Mouse (Mus musculus) heart, adult 9 months (tissue): ENCODE data around the gene Tox3.

Experiments
- DNase-seq, 2 experiments: peaks; one replicate each; pipeline ENCODE4 v3.0.0; 2022; ENCODE audit warnings: low spot score in 2 of 2

Tox3 gene

DNA sequence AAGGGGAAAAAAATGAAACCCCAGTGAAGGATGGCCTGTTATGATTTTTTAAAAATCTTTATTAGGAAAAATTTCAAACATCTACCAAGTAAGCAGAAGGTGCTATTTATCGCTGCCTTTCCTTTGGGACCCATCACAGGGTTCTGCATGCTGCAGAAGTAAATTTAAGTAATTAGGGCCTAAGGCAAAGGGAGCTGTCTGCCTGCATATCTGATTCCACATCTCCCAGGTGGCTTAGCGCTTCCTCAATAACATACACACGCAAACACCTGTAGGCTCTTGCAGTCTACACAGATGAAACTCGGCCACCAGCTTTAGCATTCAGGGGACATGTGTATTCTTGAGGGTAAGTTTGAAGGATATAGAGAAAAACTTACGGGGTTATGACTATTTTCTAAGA lies 104.2 kb downstream of the Tox3 start:
- DNase-seq = no peak

DNA sequence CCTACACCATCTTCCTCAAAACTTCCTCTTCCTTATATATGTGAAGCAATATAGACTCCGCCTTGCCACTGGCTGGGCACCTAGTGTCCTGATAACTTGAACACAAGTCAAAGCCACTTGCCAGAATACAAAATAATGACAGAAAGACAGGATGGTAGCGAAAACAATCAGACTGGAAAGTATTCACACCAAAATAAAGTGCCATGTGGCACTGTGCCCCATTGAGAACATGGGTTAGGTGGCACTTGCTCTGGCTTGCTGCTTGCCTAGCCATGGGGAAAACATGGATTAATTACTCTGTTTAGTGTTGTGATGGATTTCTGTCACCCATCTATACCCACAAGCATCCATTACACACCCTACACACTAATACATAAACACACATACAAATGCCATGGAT lies 105.8 kb downstream of the Tox3 start:
- DNase-seq = no peak

DNA sequence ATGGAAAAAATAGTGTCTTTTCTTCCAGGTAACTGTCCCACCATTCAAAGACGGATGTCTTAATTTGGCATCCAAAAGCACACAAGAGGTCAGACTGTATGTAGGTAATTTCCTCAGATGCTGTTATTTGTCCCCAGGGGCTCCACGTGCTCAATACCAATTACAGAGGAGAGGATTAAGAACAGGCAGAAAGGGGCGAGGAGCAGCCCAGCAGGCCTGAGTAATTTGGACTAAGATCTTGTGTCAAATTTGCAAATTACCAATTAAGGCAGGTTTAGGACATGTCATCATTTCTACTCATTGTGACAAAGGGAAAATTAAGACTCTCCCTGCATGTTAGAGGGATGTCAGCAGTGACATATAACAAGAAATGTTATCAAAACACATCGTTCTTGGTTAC lies 106.7 kb downstream of the Tox3 start:
- no peak for DNase-seq

DNA sequence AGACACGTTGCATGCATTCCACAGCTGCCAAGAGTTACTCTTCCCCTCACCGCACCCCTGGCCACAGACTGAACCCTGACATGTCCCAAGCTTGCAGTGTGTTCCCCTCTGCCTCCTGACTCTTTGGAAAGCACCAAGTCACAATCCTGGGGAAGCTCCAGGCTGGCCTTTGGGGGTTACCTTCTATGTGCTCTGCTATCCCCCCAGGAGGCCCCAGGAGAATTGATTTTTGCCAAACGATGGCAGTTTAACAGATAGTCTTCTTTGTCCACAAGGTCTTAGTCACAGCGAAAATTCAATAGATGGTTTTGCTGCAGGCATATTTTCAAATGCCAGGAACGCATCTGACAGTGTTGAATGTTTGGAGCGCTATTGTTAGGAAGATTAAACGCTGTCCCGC lies 115.6 kb downstream of the Tox3 start:
- DNase-seq = no peak

DNA sequence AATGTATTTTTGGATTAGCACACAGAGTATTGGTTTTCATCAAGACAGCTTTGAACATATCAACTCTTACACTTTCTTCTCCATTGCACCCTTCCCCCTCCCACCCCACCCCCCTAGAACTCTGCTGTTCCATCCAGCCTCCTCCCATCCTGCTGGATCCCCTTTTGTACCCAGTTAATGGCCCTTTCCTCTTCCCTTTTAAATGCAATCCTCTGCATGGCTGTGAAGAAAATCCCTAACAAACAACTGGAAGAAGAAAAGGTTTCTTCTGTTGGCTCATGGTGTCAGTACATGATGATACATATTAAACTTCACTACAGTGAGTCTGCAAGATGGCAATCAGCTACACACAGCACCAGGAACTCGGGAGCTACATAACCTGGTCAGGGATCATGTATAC lies 124.0 kb downstream of the Tox3 start:
- no peak for DNase-seq

DNA sequence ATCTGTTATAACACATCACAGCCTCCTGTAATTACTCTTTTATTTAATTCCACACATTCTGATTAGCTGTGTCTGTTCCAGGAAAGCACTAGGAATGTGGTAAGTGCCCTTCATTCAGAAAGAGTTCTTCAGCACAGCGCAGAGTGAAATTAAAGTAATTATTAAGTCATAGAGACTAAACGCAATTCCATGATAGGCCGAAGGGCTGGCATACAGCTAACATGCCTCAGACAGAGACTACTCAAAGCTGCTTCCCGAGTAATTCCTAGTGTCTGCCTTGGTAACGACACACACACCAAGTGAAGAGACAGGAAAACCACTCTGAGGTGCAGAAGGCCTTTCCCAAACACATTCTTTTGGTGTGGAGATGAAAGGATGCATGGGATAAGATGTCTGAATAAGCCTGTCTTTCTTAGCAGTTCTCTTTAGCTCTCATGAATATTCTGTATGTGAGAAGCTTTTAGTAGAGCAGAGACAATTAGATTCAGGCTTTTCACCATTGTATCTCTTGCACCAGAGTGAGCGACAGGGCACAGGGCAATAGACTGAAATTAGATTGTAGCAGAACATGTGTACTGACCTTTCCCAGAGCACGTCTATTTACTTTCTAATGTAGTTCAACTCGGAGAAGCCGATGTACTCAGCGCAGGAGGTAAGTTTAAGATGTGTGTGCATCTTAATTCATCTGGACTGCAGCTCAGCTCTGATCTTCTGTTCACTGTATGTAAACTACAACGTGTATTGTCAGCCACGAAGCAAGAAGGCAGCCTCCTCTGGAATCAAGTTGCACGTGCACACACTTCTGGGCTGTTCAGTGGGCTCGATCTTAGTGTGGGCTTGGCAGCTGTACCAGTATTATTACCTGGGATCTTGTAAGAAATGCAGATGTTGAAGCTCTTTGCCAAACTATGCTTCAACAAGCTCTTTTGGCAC lies 138.8 kb downstream of the Tox3 start:
- DNase-seq = no peak
